Mouse (Mus musculus): ENCODE results near the gene Galnt2.

GRCm38 (mm10) chr8:124240932-124241331, 9.7 kb downstream of the Galnt2 start:
- no peak for TF ChIP-seq CTCF (IDR thresholded peaks at IDR 0.05; ENCODE audit: low read depth, low read length)
- no peak for TF ChIP-seq POLR2A (IDR thresholded peaks at IDR 0.05; ENCODE audit: borderline replicate concordance, low read depth, low read length)

Data from bone marrow macrophage, adult 2 months (primary cell).